Mouse (Mus musculus): ENCODE measurements around the gene Alox12.

- TF ChIP-seq CTCF (IDR thresholded peaks at IDR 0.05; ENCODE audit: control insufficient read depth, insufficient read depth, low read length) (no peak), POLR2A (IDR thresholded peaks at IDR 0.05; ENCODE audit: borderline replicate concordance, control insufficient read depth, low read depth, low read length) (no peak)
Measured at GRCm38 (mm10) chr11:70236717-70237116, 18.4 kb downstream of the Alox12 start.
